Mouse (Mus musculus) layer of hippocampus, adult 8-10 months (tissue): Measurements from ENCODE around the gene Casp2. TPM values are rescaled to one million over a fixed set of nuclear protein-coding genes. Genes with fewer than 3 reads are reported as not detected.

Experiments used
- DNase-seq, 2 experiments: peaks; one replicate each; pipeline ENCODE4 v3.0.0; 2022; ENCODE audit warnings: low spot score in 2 of 2
- total RNA-seq, 4 experiments: library from RNA; stranded (reverse); gene quantifications; 2 replicates each; pipeline ENCODE4 v1.2.4; 2022

The Casp2 gene
- 10 to 100 TPM; 22.1 to 26.1 (median 22.7) TPM for total RNA-seq

GRCm38 (mm10) chr6:42264626-42265312, at the start of gene Casp2:
Casp2 (plus strand) TSS chr6:42264985.
- DNase-seq = peak; percentile 98 to 99

- no peak for DNase-seq
Measured at GRCm38 (mm10) chr6:42215028-42215427, 49.8 kb upstream of the Casp2 start, which contains the start of gene Tas2r144. Tas2r144 (plus strand) TSS chr6:42215328.

GRCm38 (mm10) chr6:42222286-42222685, 42.5 kb upstream of the Casp2 start:
- no peak for DNase-seq

GRCm38 (mm10) chr6:42225046-42225445, 39.7 kb upstream of the Casp2 start:
- DNase-seq = no peak

- peak; percentile 23 to 69 for DNase-seq
Measured at GRCm38 (mm10) chr6:42227240-42228101, 37.3 kb upstream of the Casp2 start.

- DNase-seq = no peak
Measured at GRCm38 (mm10) chr6:42229610-42230009, 35.2 kb upstream of the Casp2 start.

GRCm38 (mm10) chr6:42231191-42231590, 33.6 kb upstream of the Casp2 start:
- peak; percentile 19 to 33 for DNase-seq

- DNase-seq = no peak
Measured at GRCm38 (mm10) chr6:42237276-42237805, 27.4 kb upstream of the Casp2 start.

- DNase-seq = no peak
Measured at GRCm38 (mm10) chr6:42241311-42242045, 23.3 kb upstream of the Casp2 start.

- DNase-seq = peak; percentile 56 to 58
Measured at GRCm38 (mm10) chr6:42245711-42246353, 19.0 kb upstream of the Casp2 start, which contains the start of gene Gstk1. Gstk1 (plus strand) TSS chr6:42245935.

- no peak for DNase-seq
Measured at GRCm38 (mm10) chr6:42247173-42247572, 17.6 kb upstream of the Casp2 start.

- no peak for DNase-seq
Measured at GRCm38 (mm10) chr6:42247981-42248380, 16.8 kb upstream of the Casp2 start.

- no peak for DNase-seq
Measured at GRCm38 (mm10) chr6:42251791-42252190, 13.0 kb upstream of the Casp2 start.

- no peak for DNase-seq
Measured at GRCm38 (mm10) chr6:42253103-42253502, 11.7 kb upstream of the Casp2 start.

- peak in 1 of 2 experiments; percentile 51 for DNase-seq
Measured at GRCm38 (mm10) chr6:42257303-42257863, 7.4 kb upstream of the Casp2 start.

- DNase-seq = no peak
Measured at GRCm38 (mm10) chr6:42260430-42260829, 4.4 kb upstream of the Casp2 start.

GRCm38 (mm10) chr6:42261524-42262170, 3.1 kb upstream of the Casp2 start, which contains the start of gene Tmem139:
Tmem139 (plus strand) TSS chr6:42261970.
- DNase-seq = no peak

GRCm38 (mm10) chr6:42265391-42266330, 876 bp downstream of the Casp2 start:
- no peak for DNase-seq

- no peak for DNase-seq
Measured at GRCm38 (mm10) chr6:42270817-42271216, 6.0 kb downstream of the Casp2 start.
